Mouse (Mus musculus): ENCODE data around the gene Gm5724.

The Gm5724 gene

DNA sequence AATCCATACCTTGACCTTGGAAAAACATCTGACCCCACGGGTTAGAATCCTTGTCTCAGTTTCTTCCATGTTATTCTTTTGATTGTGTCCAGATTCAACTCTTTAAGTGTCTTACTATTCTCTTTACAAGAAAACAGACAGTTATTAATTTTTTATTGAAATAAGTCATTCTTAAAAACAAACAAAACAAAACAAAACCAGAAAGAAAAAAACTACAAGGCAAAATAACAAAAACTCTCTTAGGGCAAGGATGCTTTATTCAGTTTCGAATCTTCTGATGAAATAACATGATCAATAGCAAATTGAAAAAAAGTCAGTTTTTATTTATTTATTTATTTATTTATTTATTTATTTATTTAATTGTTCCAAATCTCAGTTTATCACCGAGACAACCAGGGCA is at the start of gene Gm5724:
Gene Gm5724, minus strand, starts transcription at position 101 of the 400 bp plus-strand sequence.
- no peak for DNase-seq

DNA sequence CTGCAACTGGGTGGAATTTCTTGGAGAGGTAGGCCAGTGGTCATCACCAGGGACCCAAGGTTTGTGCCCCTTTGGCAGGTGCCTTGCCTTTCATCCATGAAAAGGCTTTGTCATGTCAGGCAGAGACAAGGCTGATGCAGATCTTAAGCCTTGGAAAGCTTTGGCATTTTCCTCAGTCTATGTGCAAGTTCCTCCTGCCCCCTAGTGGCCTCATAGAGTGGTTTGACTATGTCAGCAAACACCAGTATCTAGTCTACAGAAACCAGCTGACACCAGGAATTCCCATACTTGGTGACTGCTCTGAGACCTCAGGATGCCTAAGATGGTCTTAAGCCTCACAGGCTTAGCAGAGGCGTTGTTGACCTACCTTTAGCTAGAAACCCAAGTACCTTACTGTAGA is 24.2 kb upstream of the Gm5724 start:
- DNase-seq: peak; percentile 9 to 46

DNA sequence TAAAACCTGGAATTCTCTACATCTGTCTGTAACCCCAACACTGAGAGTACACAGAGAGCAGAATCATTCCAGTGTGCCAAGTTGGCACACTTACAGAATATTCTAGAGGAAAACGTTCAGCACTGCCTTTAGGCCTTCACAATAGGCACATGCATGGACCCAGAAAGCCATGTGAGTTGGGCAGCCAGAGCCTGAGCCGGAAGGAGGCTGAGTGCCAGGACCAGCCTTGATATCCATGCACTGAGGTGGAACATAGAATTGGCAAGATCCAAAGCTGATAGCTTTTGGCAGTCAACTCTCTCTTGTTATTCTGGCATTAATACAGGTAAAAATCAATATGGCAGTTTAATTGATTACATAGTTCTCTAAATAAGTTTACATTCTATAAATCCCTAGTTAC is 866 bp upstream of the Gm5724 start:
- DNase-seq: no peak

DNA sequence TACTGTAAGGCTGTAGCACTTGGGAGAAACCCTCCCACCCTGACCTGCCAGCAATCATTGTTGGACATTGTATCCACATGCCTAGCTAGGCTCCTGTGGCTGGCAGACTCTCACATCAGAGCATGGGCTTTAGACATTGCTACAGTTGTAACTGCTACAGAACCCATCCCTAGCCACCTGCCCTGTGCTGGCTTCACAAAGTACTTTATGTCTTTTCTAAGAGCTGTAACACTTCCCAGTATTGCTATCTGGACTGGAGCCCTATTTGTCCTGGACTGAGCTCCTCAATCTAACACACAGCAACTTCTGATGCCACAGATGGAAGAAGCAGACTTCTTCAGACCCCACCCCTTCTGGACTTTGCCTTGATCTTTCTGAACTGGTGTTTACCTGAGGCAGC is 82.4 kb downstream of the Gm5724 start:
- no peak for DNase-seq

DNA sequence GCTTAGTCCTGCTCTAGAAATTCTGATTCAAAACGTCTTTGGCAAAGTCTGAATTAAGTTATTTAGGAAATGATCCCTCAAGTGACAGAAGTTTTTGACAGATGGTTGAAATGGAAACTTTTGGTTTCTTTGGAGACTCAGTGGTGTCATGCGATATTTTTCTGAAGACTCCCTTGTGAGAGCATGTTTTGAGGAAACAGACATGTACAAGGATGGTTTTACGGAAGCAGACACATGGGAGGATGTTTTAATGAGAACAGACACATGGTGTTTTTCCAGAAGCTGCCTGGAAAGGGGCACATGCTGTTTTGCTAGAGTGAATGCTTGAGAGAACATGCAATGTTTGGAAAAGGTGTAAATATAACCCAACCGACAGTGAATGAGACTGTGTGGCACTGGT is 86.6 kb downstream of the Gm5724 start:
- no peak for DNase-seq
